Mouse (Mus musculus): ENCODE data around the gene Olfr1208. TPM values are rescaled to one million over a fixed set of nuclear protein-coding genes. Genes with fewer than 3 reads are reported as not detected.

Olfr1208 gene
- not detected in 2 replicates for total RNA-seq (2021)
- long read RNA-seq: 0 reads

DNA sequence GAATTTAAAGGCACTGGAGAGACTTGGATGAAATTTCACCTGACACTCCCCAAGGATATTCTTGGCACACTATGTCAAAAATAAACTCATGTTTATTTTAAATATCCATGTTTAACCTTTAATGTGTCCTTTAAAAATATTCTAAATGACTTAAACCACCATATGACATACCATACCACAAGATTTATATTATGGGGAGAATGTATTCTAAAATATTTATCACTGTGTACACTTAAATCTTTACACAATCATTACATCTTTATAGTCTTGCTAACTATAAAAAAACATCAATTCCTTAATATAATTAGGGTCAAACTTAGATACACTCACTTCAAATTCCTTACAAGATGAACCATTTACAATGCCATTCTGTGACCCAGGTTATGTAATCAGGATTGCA, at the start of gene Olfr1208:
Gene Olfr1208, minus strand, starts transcription at position 101 of the 400 bp plus-strand sequence.
- no peak for DNase-seq

DNA sequence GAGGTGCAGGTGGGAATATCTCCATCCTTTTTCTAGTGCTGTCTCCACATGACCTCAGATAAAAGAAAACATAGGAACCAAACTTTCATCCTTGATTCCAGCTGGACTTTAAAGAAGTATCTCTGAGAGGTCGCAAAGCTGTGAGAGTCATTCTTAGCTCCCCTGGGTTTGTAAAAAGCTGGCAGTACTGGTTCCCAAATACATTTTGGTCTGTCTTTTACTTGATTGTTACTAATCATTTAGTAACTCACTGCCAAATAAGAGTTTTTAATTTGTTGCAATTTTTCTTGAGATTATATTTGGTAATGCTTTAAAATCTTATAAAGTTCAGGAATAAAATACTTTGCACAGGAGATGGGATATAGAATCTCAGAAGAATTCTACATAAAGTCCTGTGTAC, 35.9 kb upstream of the Olfr1208 start, which contains the start of gene Olfr1211:
Gene Olfr1211, minus strand, starts transcription at position 101 of the 400 bp plus-strand sequence.
- DNase-seq: no peak

DNA sequence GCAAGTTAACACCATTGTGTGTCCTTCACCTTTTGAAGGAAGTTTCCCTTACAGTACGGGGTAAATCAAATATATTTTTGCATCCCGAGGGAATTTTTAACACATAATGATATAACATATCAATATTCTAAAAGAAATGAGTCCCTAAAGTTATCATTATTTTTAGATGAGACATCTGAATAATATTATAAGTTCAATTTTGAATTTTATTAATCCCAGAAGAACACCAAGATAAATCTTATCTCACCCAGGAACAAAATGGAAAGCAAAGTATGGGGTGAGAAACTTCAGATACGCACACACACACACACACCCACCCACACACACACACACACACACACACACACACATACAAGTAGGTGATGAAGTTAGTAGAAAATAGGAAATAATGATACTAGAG, 12.9 kb upstream of the Olfr1208 start, which contains the start of gene Olfr1209:
Gene Olfr1209, minus strand, starts transcription at position 101 of the 400 bp plus-strand sequence.
- no peak for DNase-seq

DNA sequence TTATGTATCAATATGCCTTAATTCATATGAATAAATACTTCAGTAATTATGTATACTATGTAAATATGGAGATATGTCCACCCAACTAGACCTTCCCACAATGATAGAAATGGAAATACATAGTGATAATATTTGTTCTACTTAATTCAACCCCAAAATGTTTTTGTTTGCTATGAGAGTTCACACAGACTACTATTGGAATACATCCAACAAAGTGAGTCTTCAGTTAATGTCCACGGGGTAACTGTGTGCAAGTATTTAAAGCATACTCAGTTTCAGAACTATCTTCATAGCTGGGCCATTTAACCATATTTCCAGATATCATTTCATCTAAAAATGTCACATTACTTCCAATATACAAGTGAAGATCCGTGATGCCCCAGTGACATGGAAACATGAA, 39.2 kb downstream of the Olfr1208 start, which contains the start of gene Olfr1206:
Gene Olfr1206, plus strand, starts transcription at position 301 of the 400 bp plus-strand sequence.
- DNase-seq: no peak

DNA sequence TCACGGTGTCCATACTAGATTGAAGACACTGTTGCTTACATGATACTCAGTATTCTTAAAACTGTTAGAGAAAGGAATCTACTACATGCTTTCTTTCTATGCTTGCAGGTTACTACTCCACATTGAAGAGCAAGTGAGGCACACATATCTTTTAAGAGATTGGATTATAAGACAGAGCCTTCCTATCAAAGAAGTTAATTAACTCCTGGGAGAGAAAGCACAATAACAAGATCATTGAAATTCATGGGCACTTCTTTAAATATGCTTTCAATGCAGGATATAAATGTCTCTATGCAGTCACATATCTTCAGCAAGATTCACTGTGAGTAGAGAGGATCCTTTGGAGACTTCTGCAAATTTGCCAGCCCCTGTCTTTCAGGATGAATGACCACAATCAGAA, 53.1 kb downstream of the Olfr1208 start, which contains the start of gene Olfr1204:
Gene Olfr1204, plus strand, starts transcription at position 301 of the 400 bp plus-strand sequence.
- DNase-seq: no peak

Other genes with a start within 250 kb of the Olfr1208 start
- not detected in 2 replicates for gene Olfr1193, start 226.7 kb downstream of the Olfr1208 start, total RNA-seq (2021)
- gene Olfr1195, start 213.1 kb downstream of the Olfr1208 start, total RNA-seq (2021): not detected in 2 replicates
- gene Olfr1196, start 197.7 kb downstream of the Olfr1208 start, total RNA-seq (2021): not detected in 2 replicates
- not detected in 2 replicates for gene Olfr1197, start 169.9 kb downstream of the Olfr1208 start, total RNA-seq (2021)
- not detected in 2 replicates for gene Olfr1198, start 150.9 kb downstream of the Olfr1208 start, total RNA-seq (2021)
- not detected in 2 replicates for gene Olfr1199, start 141.8 kb downstream of the Olfr1208 start, total RNA-seq (2021)
- not detected in 2 replicates for gene Olfr1200, start 131.8 kb downstream of the Olfr1208 start, total RNA-seq (2021)
- not detected in 2 replicates for gene Olfr1201, start 109.3 kb downstream of the Olfr1208 start, total RNA-seq (2021)
- gene Olfr1202, start 87.8 kb downstream of the Olfr1208 start, total RNA-seq (2021): not detected in 2 replicates
- gene Olfr1205, start 72.6 kb downstream of the Olfr1208 start, total RNA-seq (2021): not detected in 2 replicates
- gene Olfr1204, start 53.0 kb downstream of the Olfr1208 start, total RNA-seq (2021): not detected in 2 replicates
- gene Olfr1206, start 39.1 kb downstream of the Olfr1208 start, total RNA-seq (2021): not detected in 2 replicates
- not detected in 2 replicates for gene Olfr1209, start 12.8 kb upstream of the Olfr1208 start, total RNA-seq (2021)
- gene Olfr1211, start 35.8 kb upstream of the Olfr1208 start, total RNA-seq (2021): not detected in 2 replicates
- not detected in 2 replicates for gene Olfr1212, start 51.7 kb upstream of the Olfr1208 start, total RNA-seq (2021)
- not detected in 2 replicates for gene Gm13762, start 78.0 kb upstream of the Olfr1208 start, total RNA-seq (2021)
- not detected in 2 replicates for gene Olfr1214, start 90.3 kb upstream of the Olfr1208 start, total RNA-seq (2021)
- not detected in 2 replicates for gene Olfr1215, start 104.7 kb upstream of the Olfr1208 start, total RNA-seq (2021)
- not detected in 2 replicates for gene Olfr1216, start 116.0 kb upstream of the Olfr1208 start, total RNA-seq (2021)
- not detected in 2 replicates for gene Olfr1217, start 129.8 kb upstream of the Olfr1208 start, total RNA-seq (2021)
- not detected in 2 replicates for gene Olfr1218, start 158.9 kb upstream of the Olfr1208 start, total RNA-seq (2021)
- gene Olfr1219, start 181.2 kb upstream of the Olfr1208 start, total RNA-seq (2021): not detected in 2 replicates
- not detected in 2 replicates for gene Olfr1220, start 204.5 kb upstream of the Olfr1208 start, total RNA-seq (2021)
- not detected in 2 replicates for gene Olfr1221, start 215.0 kb upstream of the Olfr1208 start, total RNA-seq (2021)
- not detected in 2 replicates for gene Olfr1222, start 230.7 kb upstream of the Olfr1208 start, total RNA-seq (2021)
- gene Olfr1223, start 249.2 kb upstream of the Olfr1208 start, total RNA-seq (2021): not detected in 2 replicates